9 mouse cellular contexts compared by ENCODE assay signal in the genomic region with DNA sequence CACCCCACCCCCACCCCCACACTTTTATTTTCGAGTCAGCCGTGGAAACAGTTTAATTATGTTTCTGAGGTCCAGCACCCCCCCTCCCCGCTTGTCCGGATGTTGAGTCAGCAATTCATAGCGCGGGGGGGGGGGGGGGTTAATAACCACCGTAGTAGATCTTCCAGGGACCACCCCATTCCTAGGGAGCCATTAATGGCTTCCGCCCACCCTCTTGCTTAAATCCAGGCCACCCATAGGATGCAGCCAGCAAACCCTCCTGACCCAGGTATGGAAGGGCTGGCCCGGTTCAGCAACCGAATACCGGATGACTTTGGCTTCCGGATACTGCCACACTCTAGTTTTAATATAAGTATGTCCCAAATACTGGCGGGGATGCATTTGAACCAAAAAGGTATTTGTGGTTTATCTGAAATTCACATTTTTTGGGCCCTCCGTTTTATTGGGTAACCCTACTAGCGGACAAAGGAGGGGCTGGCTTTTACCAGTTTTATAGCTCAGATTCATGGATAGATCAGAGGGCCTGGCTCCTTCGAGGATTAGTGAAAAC.
DNase-seq lines count a peak whose midpoint lies in the region; ATAC-seq and TF ChIP-seq lines count a peak whose summit lies in the region.
"Had no signal": no experiment of that assay in that cellular context is flagged by ENCODE, and none has a peak within 500 bp of the region (broad histone marks: within the 10 kb centered on the region; RNA-seq: fewer than 3 reads in every experiment).

No protein-coding gene starts in this region.

- H3K27ac ChIP-seq in liver, embryonic 11.5 days (ENCODE audit: low read depth, low read length) = no peak overlapping the region
- H3K27ac ChIP-seq in embryonic facial prominence, embryonic 15.5 days (replicated peaks) = peak overlapping the region; percentile 18
- no peak overlapping the region for H3K27ac ChIP-seq in intestine, postnatal 0 days (ENCODE audit: low read depth, low read length)
- H3K27ac ChIP-seq in neural tube, embryonic 12.5 days = no peak overlapping the region
- H3K27ac ChIP-seq in layer of hippocampus, adult 2 months = no peak overlapping the region

- DNase-seq in liver, embryonic 11.5 days (ENCODE audit: low spot score) = no peak
- DNase-seq in liver = no peak
- no peak for DNase-seq in layer of hippocampus, adult 2 months (ENCODE audit: low spot score in 2 of 2)
- DNase-seq in frontal cortex, postnatal 14 days (ENCODE audit: low spot score in 2 of 2) = no peak
- no peak for DNase-seq in retina, embryonic 14.5 days (ENCODE audit: low spot score)

- no peak overlapping the region for H3K9ac ChIP-seq in liver, embryonic 11.5 days (ENCODE audit: low read depth, low read length)
- H3K9ac ChIP-seq in embryonic facial prominence, embryonic 15.5 days = no peak overlapping the region
- no peak overlapping the region for H3K9ac ChIP-seq in intestine, postnatal 0 days (ENCODE audit: low read depth, low read length)
- no peak overlapping the region for H3K9ac ChIP-seq in neural tube, embryonic 12.5 days

- no peaks in the 10 kb centered on the region for H3K27me3 ChIP-seq in liver, embryonic 11.5 days (replicated peaks; ENCODE audit: control insufficient read depth, insufficient read depth, low read length)
- H3K27me3 ChIP-seq in embryonic facial prominence, embryonic 15.5 days = peaks cover 14% of the 10 kb centered on the region
- H3K27me3 ChIP-seq in intestine, postnatal 0 days (replicated peaks; ENCODE audit: control insufficient read depth, insufficient read depth, low read length) = no peaks in the 10 kb centered on the region
- 0 out of 2 replicates have a peak, but pooled peaks cover 8% of the 10 kb centered on the region for H3K27me3 ChIP-seq in neural tube, embryonic 12.5 days (replicated peaks)
- H3K27me3 ChIP-seq: Patski had no signal

- ATAC-seq in liver, embryonic 11.5 days (replicated peaks; ENCODE audit: low FRiP score) = peak; percentile 19; the same call in 1 of the 2 replicates
- ATAC-seq in embryonic facial prominence, embryonic 15.5 days (ENCODE audit: insufficient number of reproducible peaks, low FRiP score, low TSS enrichment, low read depth) = no peak
- no peak for ATAC-seq in intestine, postnatal 0 days
- ATAC-seq in neural tube, embryonic 12.5 days (ENCODE audit: low FRiP score, low read depth) = no peak

- no peak for TF ChIP-seq CTCF in intestine, postnatal 0 days (IDR thresholded peaks at IDR 0.05; ENCODE audit: low read depth)
- TF ChIP-seq CTCF in layer of hippocampus, adult 2 months (conservative IDR thresholded peaks at IDR 0.05) = no peak

- peak overlapping the region; percentile 43 for H3K4me3 ChIP-seq in liver, embryonic 11.5 days (ENCODE audit: low read depth, low read length)
- H3K4me3 ChIP-seq in embryonic facial prominence, embryonic 15.5 days (replicated peaks) = peak overlapping the region; percentile 30
- peak overlapping the region; percentile 27 for H3K4me3 ChIP-seq in intestine, postnatal 0 days (ENCODE audit: low read depth, low read length)
- no peak overlapping the region for H3K4me3 ChIP-seq in neural tube, embryonic 12.5 days
- no peak overlapping the region for H3K4me3 ChIP-seq in layer of hippocampus, adult 2 months

- peak overlapping the region; percentile 71 for H3K4me2 ChIP-seq in liver, embryonic 11.5 days
- H3K4me2 ChIP-seq in embryonic facial prominence, embryonic 15.5 days (replicated peaks) = peak overlapping the region; percentile 47
- peak overlapping the region; percentile 63 for H3K4me2 ChIP-seq in intestine, postnatal 0 days (replicated peaks; ENCODE audit: low read depth)
- H3K4me2 ChIP-seq in neural tube, embryonic 12.5 days (replicated peaks) = peak overlapping the region; percentile 54

- H3K36me3 ChIP-seq in liver, embryonic 11.5 days (ENCODE audit: control insufficient read depth, insufficient read depth, low read length) = no peaks in the 10 kb centered on the region
- H3K36me3 ChIP-seq in embryonic facial prominence, embryonic 15.5 days = no peaks in the 10 kb centered on the region
- H3K36me3 ChIP-seq in intestine, postnatal 0 days (ENCODE audit: control insufficient read depth, insufficient read depth) = no peaks in the 10 kb centered on the region
- H3K36me3 ChIP-seq in neural tube, embryonic 12.5 days = no peaks in the 10 kb centered on the region

- no peaks in the 10 kb centered on the region for H3K4me1 ChIP-seq in liver, embryonic 11.5 days (replicated peaks; ENCODE audit: control insufficient read depth, insufficient read depth, low read length)
- H3K4me1 ChIP-seq in embryonic facial prominence, embryonic 15.5 days = peaks cover 42% of the 10 kb centered on the region
- H3K4me1 ChIP-seq in intestine, postnatal 0 days (replicated peaks; ENCODE audit: control insufficient read depth, insufficient read depth, low read length) = peaks cover 2% of the 10 kb centered on the region; the same call in 1 of the 2 replicates
- peaks cover 32% of the 10 kb centered on the region for H3K4me1 ChIP-seq in neural tube, embryonic 12.5 days

- H3K9me3 ChIP-seq in liver, embryonic 11.5 days (ENCODE audit: control insufficient read depth, low read length) = no peaks in the 10 kb centered on the region
- H3K9me3 ChIP-seq in embryonic facial prominence, embryonic 15.5 days (replicated peaks) = no peaks in the 10 kb centered on the region
- no peaks in the 10 kb centered on the region for H3K9me3 ChIP-seq in intestine, postnatal 0 days (ENCODE audit: control insufficient read depth)
- no peaks in the 10 kb centered on the region for H3K9me3 ChIP-seq in neural tube, embryonic 12.5 days

- 31% methylated on average over 15 of the region's 16 CpGs for WGBS in liver, embryonic 11.5 days
- WGBS in embryonic facial prominence, embryonic 15.5 days = 29% methylated on average over 15 of the region's 16 CpGs
- WGBS in intestine, postnatal 0 days = 40% methylated on average over 14 of the region's 16 CpGs
- WGBS in neural tube, embryonic 12.5 days = 26% methylated on average over 15 of the region's 16 CpGs

Comparison
In these comparisons a context has a peak if more than half of its experiments do, and no peak if none do; other contexts are left out.
1. H3K4me3 ChIP-seq: peak in liver, embryonic 11.5 days (single experiment), embryonic facial prominence, embryonic 15.5 days (single experiment) and intestine, postnatal 0 days (single experiment); none in neural tube, embryonic 12.5 days (single experiment) and layer of hippocampus, adult 2 months (single experiment).
2. Peak in every context shown above with its lines, with median percentiles within 50 percentile points of each other: H3K4me2 ChIP-seq.